Mouse (Mus musculus): ENCODE results near the gene Rangap1.
A peak's percentile ranks its signal among the peaks of the same experiment; 100 is the strongest.
"Not testable (repeated sequence)": the region's sequence is repeated elsewhere in the genome, so short reads cannot be mapped to it uniquely, and the experiment has no call there.

Rangap1 gene

DNA sequence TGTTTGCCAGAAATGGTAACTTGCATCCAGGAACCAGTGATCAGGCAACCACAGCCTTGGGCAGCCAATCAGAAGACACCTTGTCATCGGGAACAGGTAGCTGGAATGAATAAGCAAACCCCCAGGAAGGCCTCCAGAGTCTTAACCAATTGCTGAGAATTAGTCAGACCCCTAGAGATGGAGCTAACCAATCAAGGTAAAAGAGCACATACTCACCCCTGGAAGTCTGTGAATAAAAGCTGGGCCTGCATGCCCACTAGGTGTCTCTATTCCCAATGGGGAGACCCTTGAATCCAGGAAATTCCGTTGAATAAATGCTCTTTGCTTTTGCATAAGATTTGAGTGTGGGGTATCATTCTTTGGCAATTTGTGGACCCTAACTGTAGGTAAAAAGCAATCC, 5.4 kb downstream of the Rangap1 start:
- DNase-seq = no peak

DNA sequence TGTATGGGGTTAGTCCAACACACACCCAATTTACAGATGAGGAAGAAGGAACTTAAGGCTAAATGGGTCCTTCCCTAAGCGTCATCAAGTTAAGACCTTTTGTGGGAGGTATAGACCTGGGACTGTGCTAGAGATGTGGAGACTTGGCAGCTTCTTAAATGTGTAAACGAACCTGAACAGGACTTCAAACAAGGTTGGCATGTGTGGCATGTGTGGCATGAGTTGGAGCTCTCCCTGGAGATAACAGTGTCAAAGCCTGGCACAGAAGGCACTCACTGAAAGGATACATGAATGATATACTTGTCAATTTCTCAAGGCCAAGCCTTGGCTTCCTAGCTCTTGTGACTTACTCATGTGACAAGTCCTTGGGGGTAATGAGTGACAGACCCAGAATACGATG, 6.0 kb downstream of the Rangap1 start:
- no peak for DNase-seq

DNA sequence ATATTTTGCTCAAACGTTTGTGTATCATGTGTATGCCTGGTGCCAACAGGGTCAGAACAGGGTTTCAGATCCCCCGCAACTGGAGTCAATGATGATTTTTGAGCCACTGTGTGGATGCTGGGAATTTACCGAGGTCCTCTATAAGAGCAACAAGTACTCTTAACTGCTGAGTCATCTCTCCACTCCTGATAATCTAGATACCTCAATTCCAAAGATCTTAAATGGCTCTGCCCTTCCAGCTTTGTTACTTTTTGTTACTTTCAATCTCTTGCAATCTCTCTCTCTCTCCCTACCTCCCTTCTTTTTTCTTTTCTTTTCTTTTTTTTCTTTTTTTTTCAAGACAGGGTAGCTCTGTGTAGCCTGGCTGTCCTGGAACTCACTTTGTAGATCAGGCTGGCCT, 10.3 kb downstream of the Rangap1 start:
- DNase-seq = no peak

DNA sequence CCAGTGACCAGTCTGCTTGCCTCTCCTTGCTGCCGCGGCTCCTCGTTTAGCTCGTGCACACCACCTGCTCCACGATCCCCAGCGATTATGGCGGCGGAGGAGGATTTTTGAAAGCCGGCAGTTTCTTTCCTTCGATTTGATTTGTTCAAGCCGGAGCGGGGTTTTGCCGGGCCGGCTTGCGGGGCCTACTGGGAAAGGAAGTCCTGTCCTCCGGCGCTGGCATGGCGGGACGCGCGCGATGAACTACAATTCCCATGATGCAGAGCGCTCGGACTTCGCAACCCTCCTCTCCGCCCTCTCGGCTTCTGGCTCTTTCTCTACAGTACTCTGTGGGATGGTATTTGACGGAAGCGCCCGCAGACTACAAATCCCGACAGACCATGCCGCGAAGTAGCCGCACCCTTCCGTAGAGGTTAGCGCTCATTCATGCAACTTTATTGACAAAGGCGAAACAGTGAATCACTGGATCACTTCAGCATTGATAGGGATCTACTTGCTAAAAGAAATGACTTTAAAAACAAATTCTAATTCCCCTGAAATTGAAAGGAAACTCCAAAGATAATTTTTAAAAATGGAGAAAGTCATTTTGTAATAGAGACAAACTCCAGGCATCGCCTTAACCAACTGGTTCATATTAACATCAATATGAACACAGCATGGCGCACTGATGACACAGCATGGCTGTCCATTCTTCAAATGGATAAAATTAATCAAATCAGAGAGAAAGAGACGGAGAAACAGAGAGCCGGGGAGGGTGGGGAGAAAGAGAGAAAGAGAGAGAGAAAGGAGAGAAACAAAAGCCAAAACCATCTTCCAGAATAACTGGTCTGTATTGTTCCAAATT, 15.3 kb downstream of the Rangap1 start:
- DNase-seq = peak; percentile 94 to 96

DNA sequence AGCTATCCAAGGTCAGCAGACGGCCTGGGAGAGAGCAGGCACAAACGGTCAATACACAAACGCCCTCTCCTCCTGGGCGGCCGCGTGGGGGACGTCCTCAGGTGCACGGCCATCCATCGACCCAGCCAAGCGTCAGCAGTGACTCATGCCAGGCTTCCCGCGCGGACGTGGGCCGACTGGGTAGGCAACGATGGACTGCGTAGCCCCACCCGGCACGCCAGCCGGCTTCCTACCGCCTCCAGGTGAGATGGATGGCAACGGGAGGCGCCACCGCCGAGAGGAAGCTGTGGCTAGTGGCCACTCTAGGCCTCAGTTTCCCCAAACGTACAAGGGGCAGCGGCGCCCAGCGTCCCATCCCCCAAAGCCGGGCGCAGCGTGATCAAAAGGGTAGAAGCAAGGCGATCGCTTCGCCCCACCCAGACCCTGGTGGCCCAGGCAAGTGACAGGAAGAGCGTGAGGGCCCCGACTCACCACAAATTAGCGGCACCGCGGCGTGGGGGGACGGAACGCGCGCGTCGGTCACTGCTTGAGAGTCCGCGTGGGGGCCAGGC, 16.0 kb downstream of the Rangap1 start:
- DNase-seq = peak; percentile 19 to 25

DNA sequence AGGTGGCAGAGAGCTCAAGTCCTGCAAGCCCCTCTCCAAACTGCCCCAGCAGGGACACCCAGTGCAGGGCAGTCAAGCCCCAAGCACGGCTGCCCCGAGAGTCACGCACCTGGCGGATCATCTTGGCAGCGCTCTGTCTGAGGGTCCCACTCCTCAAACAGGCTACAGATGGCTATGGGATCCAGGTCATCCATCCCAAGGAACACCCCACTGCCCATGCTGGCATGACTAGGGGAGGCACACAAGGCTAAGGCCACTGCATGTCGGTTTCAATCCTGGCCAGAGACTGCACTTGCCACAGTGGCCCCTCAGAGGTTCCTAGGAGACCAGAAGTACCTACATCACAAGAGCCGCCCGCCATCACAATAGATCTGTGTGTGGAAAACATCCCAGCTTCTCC, 19.4 kb downstream of the Rangap1 start:
- no peak for DNase-seq

DNA sequence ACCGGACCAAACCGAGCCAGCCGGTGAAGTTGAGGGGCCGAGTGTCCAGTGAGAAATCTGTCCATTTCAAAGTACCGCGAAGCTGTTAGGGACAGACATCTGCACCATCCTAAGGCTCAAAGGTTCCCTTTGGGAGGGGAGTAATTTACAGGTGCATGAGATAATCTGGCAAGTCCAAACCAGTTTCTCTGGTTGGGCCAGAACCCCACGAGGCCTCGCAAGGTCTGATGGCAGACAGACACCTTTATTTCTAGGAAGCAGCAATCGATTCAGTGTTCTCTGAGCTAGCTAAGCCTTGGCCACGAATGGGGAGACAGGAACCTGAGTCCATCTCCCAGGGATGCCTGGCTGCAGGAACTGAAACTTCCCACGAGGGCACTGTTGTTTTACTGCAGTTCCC, 21.7 kb downstream of the Rangap1 start:
- no peak for DNase-seq

DNA sequence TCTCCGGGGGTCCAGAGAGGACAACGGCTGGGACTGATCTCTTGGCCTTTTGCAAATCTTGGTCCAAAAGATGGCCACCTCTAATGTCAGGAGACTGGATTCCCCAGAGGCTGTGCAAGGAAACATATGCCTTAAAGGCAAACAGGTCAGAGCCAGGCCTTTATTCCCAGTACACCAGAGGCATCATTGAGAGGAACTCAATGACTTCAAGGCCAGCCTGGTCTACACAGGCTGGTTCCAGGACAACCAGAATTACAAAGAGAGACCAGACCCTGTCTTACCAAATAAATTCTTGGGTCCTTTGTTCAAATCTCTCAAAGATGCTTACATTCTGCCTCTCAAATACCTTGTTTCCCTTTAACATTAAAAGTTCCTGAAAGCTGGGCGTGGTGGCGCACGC, 23.0 kb downstream of the Rangap1 start:
- DNase-seq = no peak

DNA sequence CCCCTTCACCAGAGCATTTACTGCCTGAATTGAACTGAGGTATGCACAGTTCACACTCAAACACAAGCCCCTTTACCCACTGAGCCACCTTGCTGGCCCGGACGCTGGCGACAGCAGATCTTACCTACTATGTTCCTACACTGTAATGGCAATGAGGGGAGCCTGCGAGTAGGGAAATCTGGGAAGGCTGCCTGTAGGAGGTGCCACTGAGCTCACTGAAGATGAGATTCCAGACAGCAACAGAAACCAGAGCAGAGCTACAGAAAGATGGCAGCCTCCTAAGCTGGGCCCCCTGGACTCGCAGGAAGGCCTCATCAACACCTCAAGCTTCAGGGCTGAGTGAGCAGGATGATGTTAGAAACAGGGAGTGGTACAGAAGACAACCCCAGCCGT, 26.2 kb downstream of the Rangap1 start:
- no peak for DNase-seq

DNA sequence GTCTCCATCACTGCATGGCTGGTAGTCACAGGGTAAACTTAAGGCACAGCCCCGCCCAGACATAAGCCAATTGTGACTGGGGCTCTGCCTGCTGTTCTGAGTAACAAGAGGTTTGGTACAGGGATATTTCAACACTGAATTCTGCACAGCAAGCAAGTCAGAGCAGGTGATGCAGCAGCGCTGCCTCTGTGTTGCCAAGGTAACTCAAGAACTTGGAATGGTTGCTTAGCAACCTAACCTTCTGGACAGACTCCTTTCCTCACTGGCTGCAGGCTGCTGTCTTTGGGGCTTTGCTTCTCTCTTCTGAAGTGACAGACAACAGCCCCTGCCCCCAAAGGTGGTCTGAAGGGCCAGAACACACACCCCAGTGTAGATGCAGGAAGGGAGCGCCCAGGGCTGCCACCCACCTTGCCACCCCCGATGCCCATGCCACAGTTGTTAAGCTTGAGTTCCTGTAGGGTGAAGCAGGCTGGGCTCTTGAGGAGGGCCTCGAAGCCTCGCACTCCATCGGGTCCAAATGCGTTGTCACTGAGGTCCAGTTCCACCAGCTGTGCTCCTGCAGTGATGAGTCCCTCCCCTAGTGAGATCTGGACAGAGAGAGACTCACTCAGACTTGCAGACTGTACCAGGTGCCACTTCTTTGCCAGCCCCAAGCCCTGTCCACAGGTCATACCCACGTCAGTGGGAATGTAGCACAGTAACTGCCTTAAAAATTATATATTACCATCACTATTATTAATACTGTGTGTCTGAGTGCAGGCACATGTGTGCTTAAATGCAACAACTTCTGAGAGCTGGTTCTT, 26.8 kb downstream of the Rangap1 start:
- DNase-seq = no peak

DNA sequence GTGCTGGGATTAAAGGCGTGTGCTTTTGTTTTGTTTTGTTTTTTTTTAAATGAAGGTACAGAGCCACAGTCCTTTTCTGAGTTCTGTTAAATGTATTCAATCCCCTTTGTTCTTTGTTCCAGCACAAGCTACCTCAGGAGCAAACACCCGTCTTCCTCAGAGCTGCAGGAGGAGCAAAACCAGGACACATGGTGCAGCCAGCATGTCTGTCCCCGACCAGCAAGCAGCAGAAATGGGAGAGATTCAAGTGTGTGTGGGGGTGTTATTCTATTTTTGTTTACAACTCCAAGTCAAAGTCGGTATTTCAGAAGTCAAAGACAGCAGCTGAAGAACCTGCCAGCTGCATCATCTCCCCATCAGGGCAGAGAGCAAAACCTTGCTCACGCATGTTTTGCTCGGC, 31.6 kb downstream of the Rangap1 start:
- DNase-seq = no peak

DNA sequence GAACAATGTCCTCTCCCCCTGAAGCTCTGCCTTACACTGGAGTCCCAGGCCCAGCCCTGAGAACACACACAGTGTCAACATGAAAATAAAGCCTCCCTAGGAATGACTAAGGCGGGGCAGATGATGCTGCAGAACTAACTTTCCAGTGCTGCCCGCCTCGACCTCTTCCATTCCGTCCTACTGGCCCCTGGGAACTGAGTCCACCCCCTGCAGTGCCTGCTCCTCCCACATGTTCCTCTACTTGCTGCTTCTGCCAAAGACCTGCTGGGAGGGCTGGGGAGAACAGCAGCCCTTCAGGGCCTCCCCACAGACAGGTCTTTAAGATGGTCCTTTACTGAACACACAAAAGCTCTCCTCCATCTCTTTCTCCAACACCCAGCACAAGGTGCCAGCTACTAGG, 34.5 kb downstream of the Rangap1 start:
- no peak for DNase-seq

DNA sequence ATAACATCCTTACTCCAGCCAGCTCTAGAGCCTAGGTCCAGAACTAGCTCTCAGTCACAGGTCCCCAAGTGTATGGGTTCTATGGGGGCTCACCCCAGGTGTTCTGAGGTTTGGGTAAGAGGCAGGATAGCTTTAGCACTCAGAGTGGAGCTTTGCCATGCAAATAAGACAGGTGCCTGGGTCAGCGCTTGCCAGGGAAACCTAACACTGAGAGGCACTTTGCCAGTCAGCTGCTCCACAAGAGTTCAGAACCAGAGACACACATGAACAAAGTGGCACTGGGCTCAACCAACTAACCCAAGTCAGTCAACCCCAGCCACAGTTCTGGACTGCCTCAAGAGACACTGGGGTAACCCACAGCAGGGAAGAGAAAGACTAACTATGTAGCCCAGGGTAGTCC, 35.6 kb downstream of the Rangap1 start:
- no peak for DNase-seq

DNA sequence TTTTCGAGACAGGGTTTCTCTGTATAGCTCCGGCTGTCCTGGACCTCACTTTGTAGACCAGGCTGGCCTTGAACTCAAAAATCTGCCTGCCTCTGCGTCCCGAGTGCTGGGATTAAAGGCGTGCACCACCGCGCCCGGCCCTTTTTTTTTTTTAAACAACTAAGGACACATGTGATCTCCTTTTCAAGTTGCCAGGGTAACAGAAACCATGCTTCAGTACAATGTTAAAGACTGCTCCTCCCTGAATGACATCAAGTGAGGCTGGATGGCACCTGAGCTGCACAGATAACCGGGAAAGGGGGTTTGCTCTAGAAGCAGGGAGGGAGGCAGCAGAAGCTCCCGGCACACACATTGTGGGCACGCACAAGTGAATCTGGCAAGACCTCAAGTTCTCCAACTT, 36.3 kb downstream of the Rangap1 start:
- no peak for DNase-seq

DNA sequence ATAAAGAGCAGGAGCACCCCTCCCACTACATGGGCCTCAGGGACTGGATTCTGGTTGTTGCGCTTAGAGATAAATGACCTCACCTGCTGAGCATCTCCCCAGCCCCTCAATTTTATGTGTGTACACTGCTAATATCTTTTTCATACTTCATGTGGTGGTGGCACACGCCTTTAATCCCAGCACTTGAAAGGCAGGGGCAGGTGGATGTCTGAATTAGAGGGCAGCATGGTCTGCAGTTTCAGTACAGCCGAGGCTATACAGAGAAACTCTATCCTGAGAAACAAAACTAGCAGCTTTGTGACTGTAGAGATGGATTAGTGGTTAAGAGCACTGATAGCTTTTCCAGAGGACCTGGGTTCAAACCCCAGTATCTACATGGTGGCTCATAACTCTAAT, 42.2 kb downstream of the Rangap1 start:
- no peak for DNase-seq

DNA sequence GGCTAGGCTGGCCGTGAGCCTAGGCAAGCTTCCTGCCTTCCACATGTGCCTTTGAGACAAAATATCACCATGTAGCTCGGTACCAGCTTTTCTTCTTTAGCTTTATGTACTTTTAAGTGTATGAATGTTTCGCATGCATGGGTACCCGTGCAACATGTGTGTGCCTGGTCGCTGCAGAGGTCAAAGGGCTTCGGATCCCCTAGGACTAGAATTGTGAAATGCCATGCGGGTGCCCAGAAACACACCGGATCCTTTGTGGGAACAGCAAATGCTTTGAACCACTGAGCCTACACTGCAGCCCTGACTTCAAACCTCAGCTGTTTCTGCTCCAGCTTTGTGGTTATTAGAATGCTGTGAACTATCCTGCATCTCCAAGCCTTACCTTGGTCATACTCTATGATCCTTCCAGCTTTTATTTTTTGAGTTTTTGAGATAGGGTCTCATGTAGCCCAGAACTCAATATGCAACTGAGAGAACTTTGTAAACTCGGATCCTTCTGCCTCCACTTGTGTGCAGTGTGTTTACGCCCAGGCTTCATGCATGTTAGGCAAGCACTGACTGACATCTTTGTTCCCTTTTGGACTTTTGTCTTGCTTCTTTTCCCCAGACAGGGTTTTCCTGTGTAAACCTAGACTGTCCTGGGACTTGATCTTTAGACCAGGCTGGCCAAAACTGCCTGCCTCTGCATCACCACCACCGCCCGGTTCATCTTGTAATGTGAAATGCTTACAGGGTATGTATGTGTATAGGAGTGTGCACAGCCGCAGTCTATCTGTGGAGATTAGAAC, 42.8 kb downstream of the Rangap1 start:
- no peak for DNase-seq

DNA sequence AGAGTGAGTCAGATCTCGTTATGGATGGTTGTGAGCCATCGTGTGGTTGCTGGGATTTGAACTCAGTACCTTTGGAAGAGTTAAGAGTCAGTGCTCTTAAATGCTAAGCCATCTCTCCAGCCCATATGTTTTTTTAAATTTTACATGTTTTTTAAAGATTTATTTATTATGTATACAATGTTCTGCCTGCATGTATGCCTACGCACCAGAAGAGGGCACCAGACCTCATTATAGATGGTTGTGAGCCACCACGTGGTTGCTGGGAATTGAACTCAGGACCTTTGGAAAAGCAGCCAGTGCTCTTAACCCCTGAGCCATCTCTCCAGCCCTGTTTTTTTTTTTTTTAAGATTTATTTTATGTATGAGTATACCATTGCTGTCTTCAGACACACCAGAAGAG, 44.0 kb downstream of the Rangap1 start:
- not testable (repeated sequence) for DNase-seq

DNA sequence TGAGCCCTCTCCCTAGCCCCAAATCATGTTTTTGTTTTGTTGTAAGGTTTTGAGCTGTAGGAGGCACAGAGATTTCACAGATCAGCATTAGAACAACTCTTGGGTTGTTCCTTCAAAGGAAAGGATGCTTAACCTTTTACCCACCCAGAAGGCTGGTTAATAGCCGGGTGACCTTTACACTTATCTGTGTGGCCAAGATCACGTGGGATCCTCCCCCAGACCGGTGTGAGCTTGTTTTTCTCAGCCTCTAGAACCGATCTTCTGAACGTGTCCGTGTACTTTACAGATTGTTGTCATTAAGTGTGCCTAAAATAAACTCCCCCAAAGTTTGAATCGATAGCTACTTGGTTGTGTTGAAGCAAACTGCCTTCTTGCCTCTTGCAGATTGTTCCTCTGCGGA, 44.7 kb downstream of the Rangap1 start:
- no peak for DNase-seq

DNA sequence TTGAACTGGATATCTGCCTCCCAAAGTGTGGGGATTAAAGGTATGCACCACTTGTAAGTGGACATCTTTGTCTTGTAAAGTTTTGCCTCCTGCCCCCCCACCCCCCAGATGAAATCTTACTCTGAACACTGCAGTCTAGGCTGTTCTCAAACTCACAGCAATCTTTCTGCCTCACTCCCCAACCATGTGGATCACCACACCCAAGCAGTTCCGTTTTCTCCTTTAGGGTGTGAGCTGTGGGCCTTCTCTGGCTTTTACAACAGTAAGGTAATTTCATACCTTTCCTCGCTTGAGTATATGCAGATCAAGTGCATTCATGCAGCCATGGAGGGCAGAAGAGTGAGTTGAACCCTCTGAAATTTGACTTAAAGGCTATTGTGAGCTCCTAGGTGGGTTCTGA, 45.2 kb downstream of the Rangap1 start:
- DNase-seq = no peak

DNA sequence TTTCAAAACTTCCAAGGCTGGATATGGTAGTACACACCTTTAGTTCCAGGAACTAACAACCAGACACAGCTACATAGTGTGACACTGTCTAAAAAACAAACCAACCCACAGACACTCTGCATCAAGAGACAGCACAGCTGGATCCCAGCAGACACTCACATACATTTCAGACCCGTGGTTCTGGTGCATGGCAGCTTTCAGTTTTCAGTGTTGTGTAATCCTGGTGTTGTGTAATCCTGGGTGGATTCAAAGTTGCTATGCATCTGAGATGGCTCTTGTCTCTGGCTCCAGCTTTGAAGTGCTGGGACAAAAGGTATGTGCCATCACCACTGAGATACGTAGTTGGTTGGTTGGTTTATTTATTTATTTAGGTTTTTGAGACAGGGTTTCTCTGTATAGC, 46.8 kb downstream of the Rangap1 start:
- no peak for DNase-seq

DNA sequence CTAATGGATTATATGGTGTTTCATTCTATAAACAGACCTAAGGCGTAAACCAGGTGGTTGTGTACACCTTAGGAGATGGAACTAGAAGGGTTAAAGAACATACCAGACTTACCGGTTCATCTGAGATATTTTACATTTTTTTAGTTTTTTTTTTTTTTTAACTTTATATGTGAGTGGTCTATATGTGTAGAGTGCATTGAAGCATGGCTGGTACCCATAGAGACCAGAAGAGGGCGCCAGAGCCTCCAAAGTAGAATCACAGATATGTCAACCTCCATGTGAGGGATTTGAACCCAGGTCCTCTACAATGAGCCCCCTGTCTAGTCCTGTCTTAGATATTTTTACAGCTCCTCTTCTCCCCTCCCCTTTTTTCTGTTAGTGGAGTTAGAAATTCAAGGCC, 47.5 kb downstream of the Rangap1 start:
- DNase-seq = peak in 1 of 2 experiments; percentile 19

DNA sequence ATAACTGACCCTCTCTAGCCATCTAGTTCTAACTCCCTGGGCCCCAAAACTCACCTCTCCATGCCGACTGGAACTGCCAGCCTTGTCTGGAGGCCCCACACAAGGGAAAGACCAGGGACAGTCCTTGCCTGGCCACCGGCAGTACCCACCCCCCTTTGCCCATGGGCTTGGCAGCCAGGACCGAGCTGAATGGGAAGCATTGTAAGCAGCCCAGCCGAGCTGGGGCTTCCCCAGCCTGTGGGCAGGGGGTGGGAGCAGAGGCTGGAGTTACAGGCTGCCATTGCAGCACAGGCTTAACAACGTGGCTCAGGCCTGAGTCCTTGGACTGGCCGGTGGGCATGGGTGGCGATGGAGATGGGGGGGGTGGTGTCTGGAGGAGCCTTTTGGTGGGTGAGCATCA, 48.2 kb downstream of the Rangap1 start, which contains the start of gene Chadl:
TSS of gene Chadl (minus strand) at position 113 of the 400 bp plus-strand sequence.
- no peak for DNase-seq

DNA sequence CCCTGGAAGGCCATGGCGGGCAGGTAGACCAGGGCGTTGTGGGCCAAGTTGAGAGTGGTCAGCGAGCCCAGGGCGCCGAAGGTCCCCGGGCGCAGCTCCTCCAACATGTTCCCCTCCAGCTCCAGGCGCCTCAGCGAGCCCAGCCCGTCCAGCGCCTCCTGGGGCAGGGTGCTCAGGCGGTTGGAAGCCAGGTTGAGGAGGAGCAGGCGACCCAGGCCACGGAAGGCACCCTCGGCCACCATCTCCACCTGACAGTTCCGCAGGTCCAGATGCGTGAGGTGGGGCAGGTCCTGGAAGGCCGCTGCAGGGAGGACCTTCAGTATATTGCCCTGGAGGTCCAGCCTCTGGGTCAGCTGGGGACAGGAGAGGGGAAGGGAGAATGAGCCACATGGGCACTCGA, 50.4 kb downstream of the Rangap1 start:
- DNase-seq = no peak

All from spleen, adult 18-20 months (tissue).